Mouse (Mus musculus) brain, embryonic 14.5 days (tissue): ENCODE results near the gene Olfr558.

Experiments used
- CTCF ChIP-seq: fragments of 200-500 bp; IDR thresholded peaks from 2 replicates; pipeline ENCODE4 v1.5.1; 2012; ENCODE audit warnings: inconsistent platforms, mild to moderate bottlenecking, moderate library complexity, borderline replicate concordance; ENCODE audit not compliant: insufficient read depth, insufficient read length; ENCODE audit errors: extremely low read depth
- POLR2A ChIP-seq: fragments of 200-500 bp; IDR thresholded peaks from 2 replicates; pipeline ENCODE4 v1.6.1; 2012; ENCODE audit warnings: mild to moderate bottlenecking, inconsistent platforms, borderline replicate concordance; ENCODE audit not compliant: poor library complexity, insufficient read depth, insufficient read length, severe bottlenecking; ENCODE audit errors: extremely low read depth

DNA sequence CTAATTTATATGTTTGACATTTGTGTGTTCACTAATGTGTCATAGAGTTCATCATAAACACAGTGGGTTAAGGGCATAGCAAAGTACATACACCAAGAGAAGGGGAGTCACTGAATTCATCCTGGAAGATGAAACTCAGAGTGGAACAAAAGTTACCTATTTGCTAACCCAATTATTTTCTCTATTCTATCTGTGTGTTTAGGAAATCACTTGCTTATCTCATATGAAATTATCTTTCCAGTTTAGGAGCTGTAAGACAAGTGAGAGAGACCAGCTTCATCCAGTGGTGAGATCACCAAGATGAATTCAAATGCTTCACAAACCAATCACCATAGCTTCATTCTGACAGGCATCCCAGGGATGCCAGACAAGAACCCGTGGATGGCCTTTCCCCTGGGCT lies 43.5 kb upstream of the Olfr558 start, which contains the start of gene Olfr555:
- TF ChIP-seq POLR2A, result no peak
- no peak for TF ChIP-seq CTCF
